Mouse (Mus musculus) embryonic facial prominence, embryonic 10.5 days (tissue): Measurements from ENCODE around the gene Fam189b. TPM values are rescaled to one million over a fixed set of nuclear protein-coding genes. Genes with fewer than 3 reads are reported as not detected.

Experiments
- microRNA counts: library from miRNA; unstranded; fragments of <30 nt; microRNA quantifications from one replicate; lab custom pipeline; 2017
- microRNA-seq: library from miRNA; unstranded; fragments of <30 nt; microRNA quantifications from one replicate; pipeline ENCODE4, GENCODE M21; 2017
- polyA plus RNA-seq: library from polyadenylated mRNA; unstranded; fragments of >200 nt; fragmentation: Nextera tagmentation; extraction: Ambion mirVana; gene quantifications from 2 replicates; pipeline ENCODE4 v1.2.1, GENCODE M21; 2016

Fam189b gene
- polyA plus RNA-seq, 1 experiment from 2014 or later = 30.8 TPM

MicroRNA genes within 50 kb of the gene (microRNA counts, 519-probe panel; counts per million panel counts)
- 188 counts per million, percentile 57 among the panel's probes with 10 or more counts for microRNA mmu-miR-92b (lab: Ali Mortazavi, UCI)

Small RNAs within 50 kb of the gene (microRNA-seq; reads per million reads assigned to microRNA genes)
- gene Mir92b = 5,537 reads per million, percentile 90 among the genes with 10 or more reads in this experiment

Other genes with a start within 250 kb of the Fam189b start
- gene Ash1l, start 232.5 kb upstream of the Fam189b start, polyA plus RNA-seq = 14.9 and 16.3 TPM in 2 replicates
- gene Dap3, start 232.0 kb upstream of the Fam189b start, polyA plus RNA-seq = 142 and 145 TPM in 2 replicates
- 15.4 and 18.5 TPM in 2 replicates for gene Rusc1, start 89.8 kb upstream of the Fam189b start, polyA plus RNA-seq
- 0.09 TPM in 1 of 2 replicates, not detected in the other for gene Gm43738, start 82.0 kb upstream of the Fam189b start, polyA plus RNA-seq
- 364 and 386 TPM in 2 replicates for gene Fdps, start 81.2 kb upstream of the Fam189b start, polyA plus RNA-seq
- 2.8 and 3.2 TPM in 2 replicates for gene Pklr, start 47.0 kb upstream of the Fam189b start, polyA plus RNA-seq
- gene Hcn3, start 22.9 kb upstream of the Fam189b start, polyA plus RNA-seq = 3.5 and 3.6 TPM in 2 replicates
- gene Clk2, start 18.3 kb upstream of the Fam189b start, polyA plus RNA-seq = 33.6 and 36.2 TPM in 2 replicates
- gene Scamp3, start 5.7 kb upstream of the Fam189b start, polyA plus RNA-seq = 108 and 117 TPM in 2 replicates
- 33.8 and 33.9 TPM in 2 replicates for gene Gba, start 19.8 kb downstream of the Fam189b start, polyA plus RNA-seq
- 42.0 and 43.3 TPM in 2 replicates for gene Thbs3, start 32.0 kb downstream of the Fam189b start, polyA plus RNA-seq
- gene Mtx1, start 43.9 kb downstream of the Fam189b start, polyA plus RNA-seq = 248 and 258 TPM in 2 replicates
- 0.15 and 0.81 TPM in 2 replicates for gene Muc1, start 45.9 kb downstream of the Fam189b start, polyA plus RNA-seq
- 244 and 262 TPM in 2 replicates for gene Krtcap2, start 62.8 kb downstream of the Fam189b start, polyA plus RNA-seq
- gene Trim46, start 63.2 kb downstream of the Fam189b start, polyA plus RNA-seq = 4.0 and 4.7 TPM in 2 replicates
- gene Dpm3, start 76.2 kb downstream of the Fam189b start, polyA plus RNA-seq = 74.1 and 84.1 TPM in 2 replicates
- 27.2 and 34.2 TPM in 2 replicates for gene Slc50a1, start 87.4 kb downstream of the Fam189b start, polyA plus RNA-seq
- 26.7 and 27.2 TPM in 2 replicates for gene Efna1, start 98.0 kb downstream of the Fam189b start, polyA plus RNA-seq
- 4.5 and 6.8 TPM in 2 replicates for gene Efna3, start 139.8 kb downstream of the Fam189b start, polyA plus RNA-seq
- 37.3 and 40.8 TPM in 2 replicates for gene Efna4, start 154.9 kb downstream of the Fam189b start, polyA plus RNA-seq
- 30.5 and 34.2 TPM in 2 replicates for gene Adam15, start 166.9 kb downstream of the Fam189b start, polyA plus RNA-seq
- gene Dcst2, start 178.8 kb downstream of the Fam189b start, polyA plus RNA-seq = 0.09 and 0.15 TPM in 2 replicates
- 0.20 and 0.47 TPM in 2 replicates for gene Dcst1, start 182.1 kb downstream of the Fam189b start, polyA plus RNA-seq
- 0.98 and 1.2 TPM in 2 replicates for gene Zbtb7b, start 211.6 kb downstream of the Fam189b start, polyA plus RNA-seq
- 0.74 TPM in 1 of 2 replicates, not detected in the other for gene Lenep, start 219.7 kb downstream of the Fam189b start, polyA plus RNA-seq
- gene Flad1, start 228.7 kb downstream of the Fam189b start, polyA plus RNA-seq = 25.3 and 28.2 TPM in 2 replicates
- 786 and 805 TPM in 2 replicates for gene Cks1b, start 235.2 kb downstream of the Fam189b start, polyA plus RNA-seq
- gene Shc1, start 235.3 kb downstream of the Fam189b start, polyA plus RNA-seq = 82.0 and 82.1 TPM in 2 replicates
- 47.4 and 48.9 TPM in 2 replicates for gene Pygo2, start 247.1 kb downstream of the Fam189b start, polyA plus RNA-seq